Mouse (Mus musculus) spleen, postnatal 10 days (tissue): ENCODE data around the gene Podnl1.

ENCODE experiments used
- DNase-seq, 2 experiments: peaks; one replicate each; pipeline ENCODE4 v3.0.0; 2021 to 2022; ENCODE audit warnings: low spot score in 2 of 2

The Podnl1 gene

GRCm38 (mm10) chr8:84127202-84127901 is 1.6 kb downstream of the Podnl1 start:
- peak in 1 of 2 experiments; percentile 31 for DNase-seq

- no peak for DNase-seq
These were observed 2.5 kb downstream of the Podnl1 start for GRCm38 (mm10) chr8:84128277-84128676.

- DNase-seq: no peak
These were observed 5.0 kb downstream of the Podnl1 start for GRCm38 (mm10) chr8:84130806-84131205.

- no peak for DNase-seq
These were observed 6.4 kb downstream of the Podnl1 start for GRCm38 (mm10) chr8:84132225-84132624.

GRCm38 (mm10) chr8:84137848-84138247 is 12.1 kb downstream of the Podnl1 start:
- DNase-seq: no peak

GRCm38 (mm10) chr8:84140838-84141237 is 15.0 kb downstream of the Podnl1 start:
- no peak for DNase-seq

- DNase-seq: no peak
These were observed 19.0 kb downstream of the Podnl1 start for GRCm38 (mm10) chr8:84144636-84145245.

- DNase-seq: no peak
These were observed 21.6 kb downstream of the Podnl1 start for GRCm38 (mm10) chr8:84147324-84147766.

- peak; percentile 77 to 92 for DNase-seq
These were observed 22.2 kb downstream of the Podnl1 start, which contains the start of the genes Cc2d1a and 4930432K21Rik for GRCm38 (mm10) chr8:84147769-84148530. Gene Cc2d1a (minus strand): TSS chr8:84147936. Gene 4930432K21Rik (plus strand): TSS chr8:84148025.

GRCm38 (mm10) chr8:84148531-84148850 is 22.7 kb downstream of the Podnl1 start:
- no peak for DNase-seq

GRCm38 (mm10) chr8:84149181-84149580 is 23.4 kb downstream of the Podnl1 start:
- DNase-seq: no peak

- DNase-seq: no peak
These were observed 31.8 kb downstream of the Podnl1 start for GRCm38 (mm10) chr8:84157620-84158019.

- DNase-seq: no peak
These were observed 41.9 kb downstream of the Podnl1 start for GRCm38 (mm10) chr8:84167696-84168095.

GRCm38 (mm10) chr8:84170096-84170495 is 44.3 kb downstream of the Podnl1 start:
- DNase-seq: no peak

GRCm38 (mm10) chr8:84173861-84174260 is 48.1 kb downstream of the Podnl1 start:
- peak in 1 of 2 experiments; percentile 46 for DNase-seq

GRCm38 (mm10) chr8:84176560-84176959 is 50.8 kb downstream of the Podnl1 start:
- DNase-seq: no peak

GRCm38 (mm10) chr8:84177405-84177804 is 51.6 kb downstream of the Podnl1 start:
- no peak for DNase-seq

- no peak for DNase-seq
These were observed 52.8 kb downstream of the Podnl1 start for GRCm38 (mm10) chr8:84178592-84178991.

- no peak for DNase-seq
These were observed 54.2 kb downstream of the Podnl1 start for GRCm38 (mm10) chr8:84179946-84180345.

GRCm38 (mm10) chr8:84180530-84181190 is 54.9 kb downstream of the Podnl1 start:
- peak in 1 of 2 experiments; percentile 50 for DNase-seq
